Mouse (Mus musculus) frontal cortex, adult 2 months (tissue): ENCODE results near the gene Kctd7. TPM values are rescaled to one million over a fixed set of nuclear protein-coding genes. Genes with fewer than 3 reads are reported as not detected.

Source experiments
- DNase-seq, 2 experiments: peaks; one replicate each; pipeline ENCODE4 v3.0.0; 2022; ENCODE audit warnings: low spot score in 1 of 2; ENCODE audit errors: extremely low spot score in 1 of 2
- polyA plus RNA-seq: library from polyadenylated mRNA; depleted of rRNA; stranded (reverse); fragments of >200 nt; gene quantifications from 2 replicates; pipeline ENCODE4 v1.2.3, GENCODE M21; 2012; rRNA removed

Gene Kctd7
- polyA plus RNA-seq = 8.4 and 10.7 TPM in 2 replicates

DNA sequence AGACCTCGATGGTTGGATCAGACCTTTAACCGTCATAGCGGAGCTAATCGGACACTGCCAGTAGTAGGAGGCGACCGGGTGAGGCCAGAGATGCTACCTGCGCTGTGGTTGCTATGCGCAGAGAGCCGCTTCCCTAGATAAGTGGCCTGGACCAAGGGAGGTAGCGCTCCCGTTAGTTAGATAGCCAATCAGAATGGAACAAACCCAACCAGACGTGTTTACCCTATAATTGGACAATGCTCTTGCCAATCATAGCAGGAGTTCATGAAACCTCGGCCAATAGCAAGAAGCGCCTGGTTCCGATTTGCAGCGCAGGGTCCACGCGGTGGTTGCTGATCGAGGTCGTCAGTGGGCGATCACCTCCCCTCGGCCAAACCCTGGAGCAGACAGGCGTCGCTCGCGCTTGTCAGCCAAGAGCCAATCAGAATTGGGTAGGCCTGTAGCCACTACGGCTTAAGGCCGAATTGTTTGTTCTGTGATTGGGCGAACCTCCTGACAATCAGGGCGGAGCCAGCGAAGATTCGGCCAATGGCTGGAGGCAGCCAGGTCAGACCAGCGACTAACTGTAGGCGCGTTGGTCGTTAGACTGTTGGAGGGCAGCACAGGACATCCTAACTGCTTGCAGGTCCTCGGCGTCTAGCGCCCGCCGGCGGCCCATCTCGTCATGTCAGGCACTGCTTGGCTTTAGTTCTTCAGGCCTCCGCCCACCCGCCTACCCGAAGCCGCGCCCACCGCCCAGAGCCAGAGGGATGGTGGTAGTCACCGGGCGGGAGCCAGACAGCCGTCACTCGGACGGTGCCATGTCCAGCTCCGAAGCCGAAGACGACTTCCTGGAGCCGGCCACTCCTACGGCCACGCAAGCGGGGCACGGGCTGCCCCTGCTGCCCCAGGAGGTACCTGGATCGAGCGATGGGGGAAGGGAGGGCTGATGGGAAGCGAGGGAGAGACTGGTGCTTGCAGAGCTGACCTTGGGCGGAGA, at the start of gene Kctd7:
Kctd7 (plus strand) TSS at position 528 of the 979 bp plus-strand sequence.
- DNase-seq = peak; percentile 97 to 98

- no peak for DNase-seq
Observed at GRCm38 (mm10) chr5:130096754-130097153, 47.9 kb upstream of the Kctd7 start.

DNA sequence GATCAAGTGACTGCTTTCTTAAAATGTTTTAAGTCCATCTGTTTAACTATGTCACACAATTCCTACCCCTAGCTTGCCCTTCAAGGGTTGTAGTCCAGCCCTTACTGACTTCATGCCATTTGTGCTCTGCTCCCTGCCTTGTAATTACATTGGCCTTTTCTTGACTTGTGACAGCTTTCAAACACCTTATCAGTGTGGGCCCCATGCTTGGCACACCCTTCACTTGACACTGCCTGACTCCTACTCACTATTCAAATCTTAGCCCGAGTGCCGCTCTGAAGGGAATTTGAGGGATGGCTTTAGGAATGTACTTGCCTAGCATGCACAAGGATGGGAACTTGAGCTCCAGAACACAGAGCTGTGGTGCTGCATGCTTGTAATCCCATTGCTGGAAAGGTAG, 46.8 kb upstream of the Kctd7 start:
- DNase-seq = no peak

DNA sequence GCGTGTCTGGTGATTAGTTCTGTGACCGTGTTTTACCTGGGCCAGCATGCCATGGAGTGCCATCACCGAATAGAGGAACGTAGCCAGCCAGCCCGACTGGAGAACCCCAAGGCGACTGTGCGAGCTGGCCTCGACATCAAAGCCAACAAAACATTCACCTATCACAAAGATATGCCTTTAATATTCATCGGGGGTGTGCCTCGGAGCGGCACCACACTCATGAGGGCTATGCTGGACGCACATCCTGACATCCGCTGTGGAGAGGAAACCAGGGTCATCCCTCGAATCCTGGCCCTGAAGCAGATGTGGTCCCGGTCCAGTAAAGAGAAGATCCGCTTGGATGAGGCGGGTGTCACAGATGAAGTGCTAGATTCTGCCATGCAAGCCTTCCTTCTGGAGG, 42.9 kb upstream of the Kctd7 start:
- DNase-seq = no peak

DNA sequence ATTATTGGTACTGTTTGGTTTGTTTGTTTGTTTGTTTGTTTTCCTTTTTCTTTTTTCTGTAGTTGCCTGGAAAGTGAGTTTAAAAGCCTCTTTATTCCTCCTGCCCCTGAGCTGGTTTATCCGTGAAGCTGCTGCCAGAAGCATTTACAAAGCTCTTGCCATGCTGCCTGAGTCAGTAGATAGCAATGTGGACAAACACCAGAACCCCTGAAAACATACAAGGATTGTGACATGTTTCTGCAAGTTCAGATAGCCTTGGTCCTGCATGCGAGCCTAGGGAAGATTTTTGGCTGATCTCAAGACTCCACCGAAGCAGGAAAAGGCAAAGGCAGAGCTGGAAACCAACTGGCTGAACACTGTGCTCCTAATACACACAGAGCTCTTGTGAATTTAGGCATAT, 35.3 kb upstream of the Kctd7 start:
- no peak for DNase-seq

DNA sequence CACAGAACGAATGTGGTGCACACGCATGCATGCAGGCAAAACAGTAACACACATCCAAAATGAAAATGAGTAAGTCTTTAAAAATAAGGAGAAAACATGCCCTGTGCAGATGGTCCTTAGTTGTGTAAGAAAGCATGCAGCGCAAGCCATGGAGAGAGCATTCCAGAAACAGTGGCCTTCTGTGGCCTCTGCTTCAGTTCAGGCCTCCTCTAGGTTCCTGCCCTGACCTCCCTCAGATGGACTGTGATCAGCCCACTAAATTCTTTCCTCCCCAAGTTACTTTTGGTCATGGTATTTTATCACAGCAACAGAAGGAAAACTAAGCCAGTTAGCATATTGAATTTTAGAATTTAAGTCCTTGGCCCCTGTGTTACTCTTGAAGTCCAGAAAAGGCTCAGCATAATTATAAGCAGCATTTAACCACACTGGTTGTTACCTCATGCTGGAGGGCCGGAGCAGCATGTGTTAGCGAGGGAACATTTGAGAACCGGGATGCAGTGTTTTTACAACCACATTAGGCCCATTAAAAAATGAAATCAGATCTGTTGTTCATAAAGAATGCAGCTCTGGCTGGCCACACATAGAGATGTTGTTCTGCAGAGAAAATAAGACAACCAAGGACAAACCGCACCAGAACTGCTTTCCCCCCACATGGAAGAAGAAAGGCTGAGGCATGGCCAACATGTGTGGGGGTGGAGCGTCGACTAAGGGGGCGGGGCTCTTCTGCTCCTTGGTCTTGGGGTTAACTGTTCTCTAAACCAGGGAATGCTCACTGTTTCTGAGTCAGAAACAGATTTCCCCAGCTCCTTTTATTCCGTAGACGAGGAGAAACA, 33.8 kb upstream of the Kctd7 start:
- DNase-seq = no peak

GRCm38 (mm10) chr5:130112653-130113052, 32.0 kb upstream of the Kctd7 start:
- no peak for DNase-seq

- DNase-seq = no peak
Observed at GRCm38 (mm10) chr5:130116116-130116515, 28.5 kb upstream of the Kctd7 start.

DNA sequence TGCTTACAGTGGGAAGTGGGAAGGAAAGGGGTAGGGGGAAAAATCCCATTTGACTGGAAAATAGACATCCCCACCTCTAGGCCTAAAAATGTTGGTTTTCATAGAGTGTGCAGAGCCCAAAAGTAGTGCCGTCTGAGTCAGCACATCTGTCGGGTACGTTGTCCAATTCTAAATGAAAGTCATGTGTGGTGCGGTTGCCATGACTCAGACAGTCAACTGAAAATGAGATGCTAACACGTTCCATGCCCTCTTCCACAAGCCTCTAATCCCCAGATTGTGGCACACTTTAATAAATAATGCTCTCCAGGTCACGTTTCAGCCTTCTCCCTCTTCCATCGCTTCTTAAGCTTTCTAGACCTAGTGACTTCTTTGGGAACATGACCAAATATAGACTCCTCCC, 27.8 kb upstream of the Kctd7 start:
- DNase-seq = peak in 1 of 2 experiments; percentile 59

DNA sequence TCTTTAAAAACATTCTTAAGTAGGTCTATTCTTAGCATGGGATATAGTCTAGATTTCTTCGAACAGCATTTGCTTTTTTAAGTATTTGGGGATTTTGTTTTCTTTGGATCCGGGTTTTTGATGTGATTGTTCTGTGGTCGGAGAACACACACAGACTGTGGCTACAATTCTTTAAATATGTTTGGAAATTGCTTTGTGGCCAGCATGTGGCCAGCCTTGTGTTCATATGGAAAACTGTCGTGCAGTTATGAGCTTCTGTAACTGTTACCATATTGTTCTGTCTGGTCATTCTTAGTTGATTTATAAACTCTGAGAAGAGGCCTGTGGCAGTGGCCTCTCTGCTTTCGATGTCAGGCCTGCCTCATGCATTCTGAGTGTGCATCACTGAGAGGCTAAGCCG, 26.7 kb upstream of the Kctd7 start:
- DNase-seq = no peak

GRCm38 (mm10) chr5:130119236-130119635, 25.4 kb upstream of the Kctd7 start:
- no peak for DNase-seq

- no peak for DNase-seq
Observed at GRCm38 (mm10) chr5:130120070-130120736, 24.5 kb upstream of the Kctd7 start.

DNA sequence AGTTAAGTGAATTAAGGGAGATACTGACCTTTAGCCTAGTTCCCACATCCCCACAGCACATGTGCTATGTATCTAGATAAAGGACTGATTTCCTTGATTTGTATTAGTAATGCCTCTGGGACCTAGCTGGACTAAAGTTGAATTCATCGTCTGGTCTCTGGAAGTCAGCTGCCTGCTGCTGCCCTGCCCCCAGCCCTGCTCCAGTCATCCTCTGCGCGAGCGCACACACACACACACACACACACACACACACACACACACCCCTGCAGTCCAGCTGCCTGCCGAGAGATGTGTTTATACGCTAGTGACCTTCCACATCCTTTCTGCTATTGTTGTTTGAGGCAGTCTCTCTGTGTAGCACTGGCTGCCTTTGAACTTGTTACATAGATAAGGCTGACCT, 23.8 kb upstream of the Kctd7 start:
- DNase-seq = no peak

- no peak for DNase-seq
Observed at GRCm38 (mm10) chr5:130122355-130122754, 22.3 kb upstream of the Kctd7 start.

DNA sequence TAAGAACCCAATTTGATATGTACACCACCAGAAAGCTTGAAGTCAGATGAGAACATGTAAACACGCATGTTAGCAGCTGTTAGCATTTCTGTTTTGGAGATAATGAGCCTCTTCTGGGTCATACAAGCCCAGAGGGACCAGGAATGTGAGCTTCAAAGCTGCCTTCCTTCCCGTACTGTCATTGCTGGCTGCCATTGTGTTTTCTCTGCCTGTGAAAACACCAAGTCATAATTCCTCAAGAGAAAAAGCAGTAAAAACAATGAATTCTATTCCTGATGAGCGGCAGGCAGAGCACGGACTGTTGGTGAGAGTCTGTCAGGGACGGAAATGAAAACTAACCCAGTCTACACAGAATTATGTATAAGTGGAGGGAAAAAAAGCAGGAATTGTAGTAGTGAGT, 20.4 kb upstream of the Kctd7 start:
- no peak for DNase-seq

DNA sequence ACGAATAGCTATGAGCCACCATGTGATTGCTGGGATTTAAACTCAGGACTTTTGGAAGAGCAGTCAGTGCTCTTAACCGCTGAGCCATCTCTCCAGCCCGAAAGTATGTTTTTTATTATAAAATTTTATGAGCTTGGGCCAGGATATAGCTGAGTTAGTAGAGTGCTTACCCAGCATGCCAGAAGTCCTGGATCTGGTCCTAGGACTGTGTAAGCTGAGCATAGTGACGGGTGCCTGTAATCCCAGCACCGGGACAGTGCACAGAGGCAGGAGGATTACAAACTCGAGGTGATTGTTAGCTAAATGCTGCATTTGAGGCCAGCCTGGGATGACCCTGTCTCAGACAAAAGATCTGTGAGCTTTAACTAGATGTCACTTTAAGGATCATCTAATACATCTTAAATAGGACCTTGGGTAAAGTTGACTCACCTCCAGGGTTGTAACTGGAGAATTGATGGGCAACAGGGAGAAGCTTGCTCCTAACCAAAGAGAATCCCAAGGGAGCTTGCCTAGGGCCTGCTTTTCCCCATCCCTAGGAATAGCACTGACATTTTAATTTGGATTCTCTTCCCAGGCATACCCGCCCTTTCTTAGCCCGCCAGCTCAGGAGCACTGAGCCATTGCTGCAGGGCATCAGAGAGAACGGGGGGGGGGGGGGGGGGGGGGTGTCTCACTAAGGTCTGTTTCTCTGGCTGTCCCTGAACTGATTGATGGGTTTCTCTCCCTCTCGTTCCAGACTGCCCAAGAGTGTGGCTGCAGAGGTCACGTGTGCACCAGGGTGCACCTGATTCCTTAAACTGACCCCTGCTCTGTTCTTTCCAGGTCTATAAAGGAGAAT, 15.8 kb upstream of the Kctd7 start:
- no peak for DNase-seq

- DNase-seq = peak in 1 of 2 experiments; percentile 27
Observed at GRCm38 (mm10) chr5:130129524-130129793, 15.2 kb upstream of the Kctd7 start.

- DNase-seq = no peak
Observed at GRCm38 (mm10) chr5:130136597-130136996, 8.1 kb upstream of the Kctd7 start.

GRCm38 (mm10) chr5:130139393-130139792, 5.3 kb upstream of the Kctd7 start:
- peak; percentile 45 to 91 for DNase-seq

GRCm38 (mm10) chr5:130141138-130141537, 3.5 kb upstream of the Kctd7 start:
- no peak for DNase-seq
